Mouse (Mus musculus) olfactory bulb, adult 2 months (tissue): ENCODE measurements at regions not wholly inside any gene's neighbourhood (a gene's known extent, or its start where the extent isn't known, plus 50 kb on each side); places are given as distances from the start of the nearest gene placed in this dataset.

Experiments used
- CTCF ChIP-seq: fragments of 200-500 bp; IDR thresholded peaks from 2 replicates; pipeline ENCODE4 v1.5.1; 2012; ENCODE audit warnings: low read depth, mild to moderate bottlenecking, low read length, moderate library complexity; ENCODE audit not compliant: insufficient read depth
- POLR2A ChIP-seq: fragments of 200-500 bp; IDR thresholded peaks from 2 replicates; pipeline ENCODE4 v1.6.1; 2012; ENCODE audit warnings: mild to moderate bottlenecking, low read depth, low read length, moderate library complexity; ENCODE audit not compliant: insufficient read depth

DNA sequence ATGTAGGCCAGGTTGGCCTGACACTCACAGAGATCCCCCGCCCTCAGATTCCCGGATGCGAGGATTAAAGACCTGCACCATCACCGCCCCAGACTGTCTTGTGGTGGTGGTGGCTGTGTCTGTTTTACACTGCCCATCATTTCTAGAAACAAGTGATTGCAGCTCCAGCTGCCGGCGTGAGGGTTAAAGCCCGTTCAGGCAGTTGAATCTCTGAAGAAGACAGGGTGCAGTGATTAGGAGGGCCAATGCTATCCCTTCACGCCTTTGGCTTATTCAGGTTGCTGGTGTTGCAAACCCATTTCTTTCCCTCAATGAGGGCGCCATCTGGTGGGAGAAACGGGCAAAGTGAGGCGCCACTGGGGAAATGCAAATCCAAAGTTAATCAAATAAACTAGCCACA, 335.8 kb downstream of the 9430069I07Rik start:
- TF ChIP-seq CTCF (peak; percentile 50; the same call in 1 of the 2 replicates), POLR2A (no peak)
